Mouse (Mus musculus) kidney, adult 2 months (tissue): ENCODE data around the gene D930048N14Rik. TPM values are rescaled to one million over a fixed set of nuclear protein-coding genes. Genes with fewer than 3 reads are reported as not detected.
"Not testable (repeated sequence)": the region's sequence is repeated elsewhere in the genome, so short reads cannot be mapped to it uniquely, and the experiment has no call there.

ENCODE experiments used
- DNase-seq: peaks from one replicate; pipeline ENCODE4 v3.0.0; 2021
- H3K27ac ChIP-seq: fragments of 200-500 bp; 2 replicates; pipeline ENCODE4 v1.5.1; 2012; ENCODE audit warnings: low read depth, low read length, control low read depth, inconsistent platforms; ENCODE audit not compliant: insufficient read depth
- H3K27me3 ChIP-seq: fragments of 200-500 bp; replicated peaks from 2 replicates; pipeline ENCODE4 v1.6.1; 2012; ENCODE audit warnings: mild to moderate bottlenecking, moderate library complexity, low read length, inconsistent platforms; ENCODE audit not compliant: control insufficient read depth, insufficient read depth
- H3K36me3 ChIP-seq: fragments of 200-500 bp; 2 replicates; pipeline ENCODE4 v1.6.1; 2012; ENCODE audit warnings: mild to moderate bottlenecking, moderate library complexity, low read length, inconsistent platforms; ENCODE audit not compliant: control insufficient read depth, insufficient read depth
- H3K4me1 ChIP-seq: fragments of 200-500 bp; 2 replicates; pipeline ENCODE4 v1.6.1; 2011; ENCODE audit warnings: low read length; ENCODE audit not compliant: control insufficient read depth, insufficient read depth
- H3K4me3 ChIP-seq: fragments of 200-500 bp; 2 replicates; pipeline ENCODE4 v1.5.1; 2011; ENCODE audit warnings: mild to moderate bottlenecking, low read depth, low read length, control low read depth; ENCODE audit not compliant: insufficient read depth
- CTCF ChIP-seq: fragments of 200-500 bp; conservative IDR thresholded peaks from 2 replicates; pipeline ENCODE4 v1.5.1; 2011; ENCODE audit warnings: low read depth, mild to moderate bottlenecking, control low read depth, low read length, moderate library complexity, mixed read lengths; ENCODE audit not compliant: insufficient read depth, insufficient read length
- POLR2A ChIP-seq: fragments of 200-500 bp; IDR thresholded peaks from one replicate; pipeline ENCODE4 v1.6.1; 2011; ENCODE audit warnings: low read depth, low read length, control low read depth
- WGBS: fragments of 180-500 bp; shearing (Covaris S2); methylation state at CpG from one replicate; pipeline ENCODE4 v1.1.7; 2018; 5-methylcytosine and 5-hydroxymethylcytosine counted together
- polyA plus RNA-seq: library from polyadenylated mRNA; depleted of rRNA; stranded (reverse); fragments of >200 nt; gene quantifications from 2 replicates; pipeline ENCODE4 v1.2.3, GENCODE M21; 2012

The D930048N14Rik gene
- polyA plus RNA-seq, 1 experiment, result 10.7 TPM

DNA sequence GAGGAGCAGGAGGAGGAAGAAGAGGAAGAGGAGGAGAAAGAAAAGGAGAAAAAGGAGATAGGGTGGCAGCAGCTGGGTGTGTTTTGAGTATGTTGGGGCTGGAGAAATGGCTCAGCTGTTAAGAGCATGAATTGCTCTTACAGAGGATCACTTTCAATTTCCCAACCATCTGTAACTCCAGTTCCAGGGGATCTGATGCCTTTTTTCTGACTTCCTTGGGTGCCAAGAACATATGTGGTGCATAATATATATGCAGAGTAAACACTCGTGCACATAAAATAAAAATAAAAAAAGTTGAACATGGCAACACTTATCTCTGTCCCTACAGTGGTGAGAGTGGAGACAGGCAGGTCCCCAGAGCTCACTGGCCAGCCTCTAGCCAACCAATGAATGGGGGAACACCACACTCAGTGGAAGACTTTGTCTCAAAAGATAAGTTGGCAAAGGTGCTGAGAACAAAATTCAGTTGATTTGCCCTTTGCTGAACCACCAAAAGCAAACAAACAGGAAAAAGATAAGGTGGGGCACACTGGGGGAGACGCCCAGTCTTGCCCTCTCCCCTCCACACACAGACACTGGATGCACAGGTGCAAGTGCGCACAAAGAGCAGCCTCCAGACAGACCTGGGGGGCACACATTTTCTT lies 41.4 kb upstream of the D930048N14Rik start:
- Histone ChIP-seq H3K4me1 (peaks cover 3% of the 10 kb centered on the region; the same call in 1 of the 2 replicates), H3K4me3 (no peak overlapping the region), H3K27me3 (no peaks in the 10 kb centered on the region), H3K27ac (no peak overlapping the region), H3K36me3 (peaks cover 4% of the 10 kb centered on the region; the same call in 1 of the 2 replicates)
- no peak for TF ChIP-seq POLR2A
- TF ChIP-seq CTCF, result no peak
- 90% methylated on average over 3 of the region's 3 CpGs for WGBS
- no peak for DNase-seq

DNA sequence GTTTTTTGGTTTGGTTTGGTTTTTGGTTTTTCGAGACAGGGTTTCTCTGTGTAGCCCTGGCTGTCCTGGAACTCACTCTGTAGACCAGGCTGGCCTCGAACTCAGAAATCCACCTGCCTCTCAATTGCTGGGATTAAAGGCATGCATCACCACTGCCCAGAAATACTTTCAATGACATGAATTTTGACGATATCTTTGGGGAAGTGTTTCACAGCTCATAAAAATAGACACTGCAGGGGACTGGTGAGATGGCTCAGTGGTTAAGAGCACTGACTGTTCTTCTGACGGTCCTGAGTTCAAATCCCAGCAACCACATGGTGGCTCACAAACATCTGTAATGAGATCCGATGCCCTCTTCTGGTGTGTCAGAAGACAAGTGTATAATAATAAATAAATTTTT lies 40.8 kb upstream of the D930048N14Rik start:
- not testable (repeated sequence) for H3K36me3 ChIP-seq, H3K27ac ChIP-seq, H3K4me1 ChIP-seq, H3K27me3 ChIP-seq, DNase-seq, H3K4me3 ChIP-seq
- WGBS, result 89% methylated on average over 5 of the region's 5 CpGs

DNA sequence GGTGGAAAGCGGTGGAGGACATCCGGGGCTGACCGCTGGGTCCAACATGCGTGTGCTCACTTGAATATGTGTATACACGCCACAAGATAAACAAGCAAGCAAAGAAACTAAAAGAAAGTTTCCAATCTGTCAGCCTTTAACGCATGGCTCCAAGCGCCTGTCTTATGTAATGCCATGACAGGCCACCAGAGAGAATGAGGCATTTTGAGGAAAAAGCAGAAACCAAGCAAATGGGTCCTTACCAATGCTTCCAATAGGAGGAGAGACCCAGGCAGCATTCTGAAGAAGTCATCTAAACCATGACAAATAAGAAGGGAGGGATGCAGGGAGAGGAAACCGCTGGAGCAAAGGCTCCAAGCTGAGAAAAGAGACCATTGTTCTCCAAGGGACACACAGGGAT lies 36.5 kb upstream of the D930048N14Rik start:
- H3K27ac ChIP-seq, result no peak overlapping the region
- H3K27me3 ChIP-seq, result no peaks in the 10 kb centered on the region
- no peak for DNase-seq
- H3K4me1 ChIP-seq, result peaks cover 11% of the 10 kb centered on the region; the same call in 1 of the 2 replicates
- no peak for TF ChIP-seq POLR2A
- TF ChIP-seq CTCF, result no peak
- H3K36me3 ChIP-seq, result no peaks in the 10 kb centered on the region
- 88% methylated on average over 8 of the region's 8 CpGs for WGBS
- H3K4me3 ChIP-seq, result no peak overlapping the region

- WGBS, result 15% methylated on average over 7 of the region's 7 CpGs
- no peaks in the 10 kb centered on the region for H3K36me3 ChIP-seq
- TF ChIP-seq CTCF (no peak), POLR2A (no peak)
- peak; percentile 49 for DNase-seq
- no peak overlapping the region; the same call in 1 of the 2 replicates for H3K4me3 ChIP-seq
- no peaks in the 10 kb centered on the region for H3K27me3 ChIP-seq
- H3K27ac ChIP-seq, result peak overlapping the region; percentile 98
- peaks cover 11% of the 10 kb centered on the region; the same call in 1 of the 2 replicates for H3K4me1 ChIP-seq
These were observed 35.6 kb upstream of the D930048N14Rik start for GRCm38 (mm10) chr11:51615129-51615528.

DNA sequence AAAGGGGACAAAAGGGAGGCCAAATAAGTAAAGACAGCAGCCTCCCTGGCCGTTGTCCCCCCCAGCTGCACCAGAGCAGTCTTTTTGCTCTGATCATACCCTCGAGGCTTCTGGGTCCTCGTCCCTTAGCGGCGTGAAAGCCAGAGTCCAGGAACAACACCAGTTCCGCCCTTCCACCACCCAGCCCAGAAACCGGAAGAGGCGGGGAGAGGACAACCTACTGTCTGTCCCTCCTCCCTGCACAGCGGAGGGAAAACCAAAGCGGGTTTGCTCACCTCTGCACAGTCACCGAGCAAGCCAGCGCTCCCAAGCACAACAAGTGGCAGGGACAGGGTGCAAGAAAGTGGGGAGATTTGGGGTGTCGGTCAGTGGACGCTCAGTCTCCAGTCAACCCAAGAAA lies 35.2 kb upstream of the D930048N14Rik start:
- peak; percentile 90 for DNase-seq
- no peaks in the 10 kb centered on the region for H3K36me3 ChIP-seq
- no peak for TF ChIP-seq CTCF
- peak; percentile 89 for TF ChIP-seq POLR2A
- H3K4me1 ChIP-seq, result peaks cover 11% of the 10 kb centered on the region; the same call in 1 of the 2 replicates
- H3K27me3 ChIP-seq, result no peaks in the 10 kb centered on the region
- peak overlapping the region; percentile 98 for H3K27ac ChIP-seq
- 1% methylated on average over 14 of the region's 14 CpGs for whole genome bisulfite sequencing
- H3K4me3 ChIP-seq, result peak overlapping the region; percentile 68

- H3K4me3 ChIP-seq, H3K27me3 ChIP-seq, DNase-seq, H3K36me3 ChIP-seq, H3K27ac ChIP-seq: not testable (repeated sequence)
- H3K4me1 ChIP-seq, result peaks cover 11% of the 10 kb centered on the region; the same call in 1 of the 2 replicates
- WGBS, result 89% methylated on average over 7 of the region's 7 CpGs
These were observed 34.6 kb upstream of the D930048N14Rik start for GRCm38 (mm10) chr11:51616113-51616512.

DNA sequence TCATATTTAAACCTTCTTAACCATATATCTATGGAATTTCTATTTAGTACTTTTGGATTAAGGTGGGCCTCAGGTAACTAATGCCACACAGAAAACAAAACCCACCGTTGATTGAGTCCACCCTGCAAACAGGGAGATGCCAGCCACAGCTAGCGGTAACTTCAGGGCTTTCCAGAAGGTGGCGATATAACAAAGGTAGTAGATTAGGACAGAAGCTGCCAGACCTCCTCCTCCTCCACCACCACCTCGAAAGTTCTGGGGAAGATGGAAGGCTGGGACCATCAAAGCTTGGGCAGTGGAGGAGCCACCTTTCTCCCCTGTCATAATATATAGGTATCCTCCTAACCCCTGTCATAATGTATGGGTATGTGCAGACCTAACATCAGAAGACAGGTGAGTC lies 33.1 kb upstream of the D930048N14Rik start:
- Histone ChIP-seq H3K27ac (no peak overlapping the region), H3K4me3 (no peak overlapping the region), H3K27me3 (no peaks in the 10 kb centered on the region), H3K4me1 (peaks cover 11% of the 10 kb centered on the region; the same call in 1 of the 2 replicates), H3K36me3 (no peaks in the 10 kb centered on the region)
- 2% methylated on average over 4 of the region's 4 CpGs for WGBS
- TF ChIP-seq POLR2A (no peak), CTCF (peak; percentile 90)
- DNase-seq, result peak; percentile 85
